Mouse (Mus musculus) lung, postnatal 0 days (tissue): ENCODE results near the gene Dusp15. TPM values are rescaled to one million over a fixed set of nuclear protein-coding genes. Genes with fewer than 3 reads are reported as not detected.
A peak's percentile ranks its signal among the peaks of the same experiment; 100 is the strongest.

Experiments used
- ATAC-seq: fragments of 200-750 bp; cut with Nextera tagmentation; 2 replicates; pipeline ENCODE4 v1.8.0; 2017; ENCODE audit warnings: moderate library complexity
- DNase-seq: peaks from one replicate; pipeline ENCODE4 v3.0.0-alpha.2; 2016; ENCODE audit warnings: low spot score
- H3K27ac ChIP-seq: fragments of 300-500 bp; sonication (generic); 2 replicates; pipeline ENCODE4 v1.5.1; 2014; ENCODE audit warnings: antibody characterized with exemption, mild to moderate bottlenecking, low read length, mixed read lengths
- H3K27me3 ChIP-seq: fragments of 300-500 bp; sonication (generic); replicated peaks from 2 replicates; pipeline ENCODE4 v1.6.1; 2014; ENCODE audit warnings: low read length, mixed read lengths; ENCODE audit not compliant: insufficient read depth
- H3K36me3 ChIP-seq: fragments of 300-500 bp; sonication (generic); 2 replicates; pipeline ENCODE4 v1.6.1; 2014; ENCODE audit warnings: low read length, mixed read lengths; ENCODE audit not compliant: insufficient read depth
- H3K4me1 ChIP-seq: fragments of 300-500 bp; sonication (generic); 2 replicates; pipeline ENCODE4 v1.6.1; 2014; ENCODE audit warnings: antibody characterized with exemption, low read depth, low read length, mixed read lengths; ENCODE audit not compliant: insufficient read depth
- H3K4me2 ChIP-seq: fragments of 300-500 bp; sonication (generic); replicated peaks from 2 replicates; pipeline ENCODE4 v1.6.1; 2014; ENCODE audit warnings: low read depth, mild to moderate bottlenecking, low read length, moderate library complexity, mixed read lengths
- H3K4me3 ChIP-seq: fragments of 300-500 bp; sonication (generic); 2 replicates; pipeline ENCODE4 v1.5.1; 2014; ENCODE audit warnings: low read depth, low read length
- H3K9ac ChIP-seq: fragments of 300-500 bp; sonication (generic); replicated peaks from 2 replicates; pipeline ENCODE4 v1.6.1; 2014; ENCODE audit warnings: low read depth, mild to moderate bottlenecking
- H3K9me3 ChIP-seq: fragments of 300-500 bp; sonication (generic); 2 replicates; pipeline ENCODE4 v1.6.1; 2016; ENCODE audit warnings: low read length, mixed read lengths
- CTCF ChIP-seq: IDR thresholded peaks from 2 replicates; pipeline ENCODE4 v1.5.1; 2016; ENCODE audit warnings: antibody characterized with exemption, mild to moderate bottlenecking
- EP300 ChIP-seq: IDR thresholded peaks from 2 replicates; pipeline ENCODE4 v1.6.1; 2016; ENCODE audit warnings: antibody characterized with exemption, mild to moderate bottlenecking, control low read depth
- WGBS: fragments of 180-500 bp; shearing (Covaris S2); extraction: QIAGEN DNeasy Blood & Tissue Kit; methylation state at CpG from one replicate; pipeline ENCODE4 v1.1.7; 2014; 5-methylcytosine and 5-hydroxymethylcytosine counted together
- polyA plus RNA-seq: library from polyadenylated mRNA; unstranded; fragments of >200 nt; fragmentation: Nextera tagmentation; extraction: Ambion mirVana; gene quantifications from 2 replicates; pipeline ENCODE4 v1.2.1, GENCODE M21; 2015

Gene Dusp15
- polyA plus RNA-seq, 1 experiment from 2014 or later = not detected

- H3K9ac ChIP-seq = no peak overlapping the region
- no peak overlapping the region for H3K27ac ChIP-seq
- TF ChIP-seq EP300 = no peak
- TF ChIP-seq CTCF = no peak
- no peak overlapping the region for H3K4me3 ChIP-seq
- H3K36me3 ChIP-seq = no peaks in the 10 kb centered on the region
- peaks cover 44% of the 10 kb centered on the region for H3K27me3 ChIP-seq
- ATAC-seq = no peak
- H3K4me2 ChIP-seq = no peak overlapping the region
- H3K9me3 ChIP-seq = no peaks in the 10 kb centered on the region
- DNase-seq = peak; percentile 15
- H3K4me1 ChIP-seq = peaks cover 5% of the 10 kb centered on the region; the same call in 1 of the 2 replicates
- WGBS = 30% methylated on average over 7 of the region's 7 CpGs
Observed at GRCm38 (mm10) chr2:152947098-152947497, 4.4 kb downstream of the Dusp15 start.

GRCm38 (mm10) chr2:152944013-152944412 is 7.5 kb downstream of the Dusp15 start:
- Histone ChIP-seq H3K36me3 (no peaks in the 10 kb centered on the region), H3K9ac (no peak overlapping the region), H3K27me3 (peaks cover 38% of the 10 kb centered on the region), H3K4me3 (no peak overlapping the region), H3K4me2 (no peak overlapping the region), H3K4me1 (no peaks in the 10 kb centered on the region), H3K9me3 (no peaks in the 10 kb centered on the region), H3K27ac (no peak overlapping the region)
- WGBS = 54% methylated on average over 9 of the region's 9 CpGs
- TF ChIP-seq EP300 (no peak), CTCF (no peak)
- ATAC-seq (no peak), DNase-seq (no peak)

GRCm38 (mm10) chr2:152943568-152943967 is 7.9 kb downstream of the Dusp15 start:
- no peaks in the 10 kb centered on the region for H3K9me3 ChIP-seq
- ATAC-seq (no peak), DNase-seq (no peak)
- peaks cover 38% of the 10 kb centered on the region for H3K27me3 ChIP-seq
- no peak overlapping the region for H3K9ac ChIP-seq
- H3K4me2 ChIP-seq = peak overlapping the region; percentile 47; the same call in 1 of the 2 replicates
- no peaks in the 10 kb centered on the region for H3K36me3 ChIP-seq
- no peak overlapping the region for H3K4me3 ChIP-seq
- H3K27ac ChIP-seq = no peak overlapping the region
- TF ChIP-seq CTCF = no peak
- no peak for TF ChIP-seq EP300
- H3K4me1 ChIP-seq = no peaks in the 10 kb centered on the region
- 7% methylated on average over 8 of the region's 8 CpGs for WGBS

DNA sequence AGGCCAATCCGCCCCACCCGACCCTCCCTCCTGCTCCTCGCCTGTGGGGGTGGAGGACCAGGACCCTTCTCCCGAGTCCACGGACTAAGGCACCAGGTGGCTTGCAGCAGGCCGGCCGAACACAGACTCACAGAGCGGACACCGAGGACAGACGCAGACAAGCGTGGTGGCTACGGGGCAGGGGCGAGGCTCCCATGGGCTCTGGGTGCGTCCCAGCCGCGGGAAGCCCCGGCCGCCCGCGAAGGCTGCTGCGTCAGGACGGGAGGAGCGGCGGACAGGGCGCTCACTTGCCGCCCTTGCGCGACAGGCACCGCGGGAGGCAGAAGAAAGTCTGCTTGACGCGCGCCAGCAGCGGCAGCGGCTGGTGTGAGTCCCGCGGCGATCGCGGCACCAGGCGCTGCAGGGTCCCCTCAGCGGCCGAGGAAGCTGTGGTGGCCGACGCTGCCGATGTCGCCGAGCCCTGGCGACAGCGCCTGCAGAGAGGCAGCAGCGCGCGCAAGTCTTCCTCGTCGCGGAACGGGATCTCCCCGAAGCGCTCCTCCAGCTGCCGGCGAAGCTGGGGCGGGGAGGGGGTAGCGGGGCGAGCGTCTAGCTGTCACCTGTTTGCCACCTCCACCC is 8.5 kb downstream of the Dusp15 start:
- Histone ChIP-seq H3K27ac (no peak overlapping the region), H3K9ac (no peak overlapping the region), H3K4me2 (peak overlapping the region; percentile 47), H3K27me3 (peaks cover 37% of the 10 kb centered on the region), H3K36me3 (no peaks in the 10 kb centered on the region), H3K4me3 (peak overlapping the region; percentile 25; the same call in 1 of the 2 replicates), H3K4me1 (no peaks in the 10 kb centered on the region), H3K9me3 (no peaks in the 10 kb centered on the region)
- 3% methylated on average over 32 of the region's 65 CpGs for WGBS
- no peak for TF ChIP-seq EP300
- no peak for TF ChIP-seq CTCF
- DNase-seq = no peak
- ATAC-seq = no peak

GRCm38 (mm10) chr2:152941776-152942175 is 9.7 kb downstream of the Dusp15 start:
- Histone ChIP-seq H3K27ac (no peak overlapping the region), H3K4me1 (no peaks in the 10 kb centered on the region), H3K4me3 (no peak overlapping the region), H3K27me3 (peaks cover 33% of the 10 kb centered on the region), H3K9ac (no peak overlapping the region), H3K9me3 (no peaks in the 10 kb centered on the region), H3K4me2 (no peak overlapping the region), H3K36me3 (no peaks in the 10 kb centered on the region)
- TF ChIP-seq CTCF = no peak
- no peak for TF ChIP-seq EP300
- 29% methylated on average over 7 of the region's 7 CpGs for WGBS
- DNase-seq (no peak), ATAC-seq (no peak)

DNA sequence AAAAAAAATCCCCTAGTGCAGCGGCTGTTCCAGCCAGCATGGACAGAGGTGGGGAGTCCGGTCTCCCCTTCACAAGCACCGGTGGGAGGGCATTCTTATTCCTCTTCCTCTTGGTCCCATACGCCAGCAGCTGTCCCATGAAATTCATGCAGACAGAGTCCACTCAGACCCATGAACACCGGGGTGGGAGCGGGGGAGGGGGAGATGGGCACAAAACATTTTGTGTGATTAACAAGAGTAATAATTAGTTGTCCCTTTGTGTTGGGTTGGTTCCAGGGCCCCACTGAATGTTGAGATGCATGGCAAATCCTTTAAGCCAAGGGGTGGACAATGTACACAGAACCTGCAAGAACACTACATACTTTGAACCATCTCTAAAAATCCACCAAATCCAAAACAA is 10.4 kb downstream of the Dusp15 start:
- Histone ChIP-seq H3K27ac (no peak overlapping the region), H3K9me3 (no peaks in the 10 kb centered on the region), H3K36me3 (no peaks in the 10 kb centered on the region), H3K4me2 (no peak overlapping the region), H3K4me3 (no peak overlapping the region), H3K27me3 (peaks cover 33% of the 10 kb centered on the region), H3K9ac (no peak overlapping the region), H3K4me1 (no peaks in the 10 kb centered on the region)
- DNase-seq (no peak), ATAC-seq (no peak)
- WGBS = 75% methylated on average over 6 of the region's 6 CpGs
- TF ChIP-seq CTCF (no peak), EP300 (no peak)
